Mouse (Mus musculus) monocyte, adult 2 months (primary cell): ENCODE measurements around the gene Nampt.

ENCODE experiments used
- DNase-seq, 2 experiments: peaks; one replicate each; pipeline ENCODE4 v3.0.0; 2022; ENCODE audit warnings: low spot score in 2 of 2, low read depth in 1 of 2

Nampt gene

GRCm38 (mm10) chr12:32897199-32898120 is 78.1 kb downstream of the Nampt start:
- DNase-seq: peak; percentile 38 to 65

GRCm38 (mm10) chr12:32901005-32901404 is 81.7 kb downstream of the Nampt start:
- no peak for DNase-seq
